ENCODE assay signal across 10 mouse cellular contexts in genomic region chr17:32179621-32180491, GRCm38 (mm10). TPM values are rescaled to one million over a fixed set of nuclear protein-coding genes. Genes with fewer than 3 reads are reported as not detected.
A peak's percentile ranks its signal among the peaks of the same experiment; 100 is the strongest.
DNase-seq lines count a peak whose midpoint lies in the region; ATAC-seq and TF ChIP-seq lines count a peak whose summit lies in the region.
"Had no signal": no experiment of that assay in that cellular context is flagged by ENCODE, and none has a peak within 500 bp of the region (broad histone marks: within the 10 kb centered on the region; RNA-seq: fewer than 3 reads in every experiment).

No protein-coding gene starts in this region.

- ATAC-seq in heart, embryonic 15.5 days (replicated peaks; ENCODE audit: insufficient number of reproducible peaks, insufficient read depth, low FRiP score, low read depth) = peak; percentile 53; the same call in 1 of the 2 replicates
- peak; percentile 69 for ATAC-seq in forebrain, embryonic 11.5 days (replicated peaks; ENCODE audit: low FRiP score)
- peak; percentile 80 for ATAC-seq in midbrain, embryonic 12.5 days (ENCODE audit: low FRiP score, low read depth)
- no peak for ATAC-seq in liver, postnatal 0 days

- H3K4me2 ChIP-seq in heart, embryonic 15.5 days = no peak overlapping the region
- no peak overlapping the region for H3K4me2 ChIP-seq in forebrain, embryonic 11.5 days (ENCODE audit: low read depth, low read length, severe bottlenecking)
- no peak overlapping the region; the same call in none of the 2 replicates for H3K4me2 ChIP-seq in midbrain, embryonic 12.5 days (replicated peaks)
- no peak overlapping the region for H3K4me2 ChIP-seq in liver, postnatal 0 days (ENCODE audit: low read depth, low read length)

- no peaks in the 10 kb centered on the region for H3K9me3 ChIP-seq in heart, embryonic 15.5 days (replicated peaks)
- H3K9me3 ChIP-seq in forebrain, embryonic 11.5 days (ENCODE audit: control insufficient read depth, low read length) = no peaks in the 10 kb centered on the region
- H3K9me3 ChIP-seq in midbrain, embryonic 12.5 days = no peaks in the 10 kb centered on the region
- H3K9me3 ChIP-seq in liver, postnatal 0 days (ENCODE audit: low read length) = no peaks in the 10 kb centered on the region
- H3K9me3 ChIP-seq: limb, embryonic 10.5 days had no signal

- no peaks in the 10 kb centered on the region for H3K36me3 ChIP-seq in heart, embryonic 15.5 days
- H3K36me3 ChIP-seq in forebrain, embryonic 11.5 days (ENCODE audit: control insufficient read depth, insufficient read depth, low read length) = no peaks in the 10 kb centered on the region
- H3K36me3 ChIP-seq in midbrain, embryonic 12.5 days = no peaks in the 10 kb centered on the region
- H3K36me3 ChIP-seq in liver, postnatal 0 days (replicated peaks; ENCODE audit: insufficient read depth, low read length) = no peaks in the 10 kb centered on the region
- H3K36me3 ChIP-seq: limb, embryonic 10.5 days had no signal

- no peak overlapping the region for H3K9ac ChIP-seq in heart, embryonic 15.5 days
- no peak overlapping the region for H3K9ac ChIP-seq in forebrain, embryonic 11.5 days (ENCODE audit: low read length)
- H3K9ac ChIP-seq in midbrain, embryonic 12.5 days (replicated peaks) = no peak overlapping the region
- no peak overlapping the region for H3K9ac ChIP-seq in liver, postnatal 0 days (replicated peaks)

- H3K4me3 ChIP-seq in heart, embryonic 15.5 days = no peak overlapping the region
- no peak overlapping the region for H3K4me3 ChIP-seq in forebrain, embryonic 11.5 days (ENCODE audit: low read depth, low read length)
- H3K4me3 ChIP-seq in midbrain, embryonic 12.5 days = no peak overlapping the region
- no peak overlapping the region for H3K4me3 ChIP-seq in liver, postnatal 0 days (ENCODE audit: low read depth, low read length)
- H3K4me3 ChIP-seq: limb, embryonic 10.5 days had no signal

- TF ChIP-seq CTCF in liver, postnatal 0 days (IDR thresholded peaks at IDR 0.05; ENCODE audit: low read depth) = no peak

- 35% methylated on average over 11 of the region's 11 CpGs for WGBS in heart, embryonic 15.5 days
- WGBS in forebrain, embryonic 11.5 days = 44% methylated on average over 11 of the region's 11 CpGs
- 22% methylated on average over 11 of the region's 11 CpGs for WGBS in midbrain, embryonic 12.5 days
- 69% methylated on average over 11 of the region's 11 CpGs for WGBS in liver, postnatal 0 days (ENCODE audit: insufficient replicate concordance)

- peaks cover 19% of the 10 kb centered on the region for H3K4me1 ChIP-seq in heart, embryonic 15.5 days (replicated peaks)
- peaks cover 3% of the 10 kb centered on the region; the same call in 1 of the 2 replicates for H3K4me1 ChIP-seq in forebrain, embryonic 11.5 days (replicated peaks; ENCODE audit: control insufficient read depth, insufficient read depth, low read length)
- H3K4me1 ChIP-seq in midbrain, embryonic 12.5 days = peaks cover 32% of the 10 kb centered on the region
- no peaks in the 10 kb centered on the region for H3K4me1 ChIP-seq in liver, postnatal 0 days (ENCODE audit: insufficient read depth)

- no peaks in the 10 kb centered on the region for H3K27me3 ChIP-seq in heart, embryonic 15.5 days
- no peaks in the 10 kb centered on the region for H3K27me3 ChIP-seq in forebrain, embryonic 11.5 days (ENCODE audit: control insufficient read depth, insufficient read depth, low read length)
- H3K27me3 ChIP-seq in midbrain, embryonic 12.5 days = no peaks in the 10 kb centered on the region
- no peaks in the 10 kb centered on the region for H3K27me3 ChIP-seq in liver, postnatal 0 days (ENCODE audit: insufficient read depth, low read length)

- H3K27ac ChIP-seq in heart, embryonic 15.5 days = 0 out of 2 replicates have a peak overlapping the region, but pooled peaks have one; percentile 5
- H3K27ac ChIP-seq in forebrain, embryonic 11.5 days (ENCODE audit: low read depth, low read length) = peak overlapping the region; percentile 58; the same call in 1 of the 2 replicates
- H3K27ac ChIP-seq in midbrain, embryonic 12.5 days (replicated peaks) = peak overlapping the region; percentile 77
- H3K27ac ChIP-seq in liver, postnatal 0 days (ENCODE audit: low read depth) = no peak overlapping the region
- H3K27ac ChIP-seq: limb, embryonic 10.5 days had no signal

- TF ChIP-seq EP300 in liver, postnatal 0 days (IDR thresholded peaks at IDR 0.05; ENCODE audit: low read depth) = no peak

- DNase-seq in heart, postnatal 36 days = no peak
- peak; percentile 46 for DNase-seq in 416B (ENCODE audit: low read depth)
- no peak for DNase-seq in forebrain, embryonic 11.5 days (ENCODE audit: low spot score)
- no peak for DNase-seq in liver, postnatal 0 days
- no peak for DNase-seq in adrenal gland, adult 2 months
- no peak for DNase-seq in adrenal gland, postnatal 4 days (ENCODE audit: low spot score in 2 of 2)

- intact Hi-C loops in heart, postnatal 36 days (cut with DNase I) = no loop called here

RNA-seq across cellular contexts. Expression of gene Ephx3, which starts 9.5 kb away (rescaled TPM):
- polyA plus RNA-seq in heart, embryonic 15.5 days (2015; fragmentation: Nextera tagmentation; extraction: Ambion mirVana) = 0.30 and 0.34 TPM in 2 replicates
- total RNA-seq in heart, postnatal 36 days (2021) = under 1 TPM; 0.92 to 0.97 TPM
- polyA plus RNA-seq in forebrain, embryonic 11.5 days (2014; fragmentation: Nextera tagmentation; extraction: Ambion mirVana) = 0.13 and 0.23 TPM in 2 replicates
- polyA plus RNA-seq in midbrain, embryonic 12.5 days (2016; fragmentation: Nextera tagmentation; extraction: Ambion mirVana) = 0.37 TPM in 1 of 2 replicates, not detected in the other
- not detected in 2 replicates for polyA plus RNA-seq in liver, postnatal 0 days (2015; fragmentation: Nextera tagmentation; extraction: Ambion mirVana)
- total RNA-seq in adrenal gland, adult 2 months (2021) = under 1 TPM; 0.23 to 0.48 TPM
- polyA plus RNA-seq in adrenal gland, adult 2 months (2012; rRNA removed) = 0.81 and 0.96 TPM in 2 replicates
- total RNA-seq in adrenal gland, postnatal 4 days (2021) = under 1 TPM in 1 of 2 experiments, not detected in 1; 0.28 TPM
- total RNA-seq: hematopoietic stem cell, adult 5-6 weeks had no signal
- polyA plus RNA-seq: limb, embryonic 10.5 days had no signal

RNA-seq across cellular contexts. Expression of gene Notch3, which starts 13.2 kb away (rescaled TPM):
- polyA plus RNA-seq in heart, embryonic 15.5 days (2015; fragmentation: Nextera tagmentation; extraction: Ambion mirVana) = 6.4 and 13.0 TPM in 2 replicates
- total RNA-seq in heart, postnatal 36 days (2021) = 10 to 100 TPM; 25.1 to 26.4 TPM
- 26.8 and 30.2 TPM in 2 replicates for polyA plus RNA-seq in forebrain, embryonic 11.5 days (2014; fragmentation: Nextera tagmentation; extraction: Ambion mirVana)
- 26.8 and 30.6 TPM in 2 replicates for polyA plus RNA-seq in midbrain, embryonic 12.5 days (2016; fragmentation: Nextera tagmentation; extraction: Ambion mirVana)
- polyA plus RNA-seq in liver, postnatal 0 days (2015; fragmentation: Nextera tagmentation; extraction: Ambion mirVana) = 0.20 and 0.26 TPM in 2 replicates
- 10 to 100 TPM in 1 of 2 experiments, 1 to 10 TPM in 1; 5.6 to 11.7 TPM for total RNA-seq in adrenal gland, adult 2 months (2021)
- 35.5 and 44.3 TPM in 2 replicates for polyA plus RNA-seq in adrenal gland, adult 2 months (2012; rRNA removed)
- 10 to 100 TPM; 24.4 to 26.7 TPM for total RNA-seq in adrenal gland, postnatal 4 days (2021)
